Mouse (Mus musculus): ENCODE data around the gene Slc22a18. TPM values are rescaled to one million over a fixed set of nuclear protein-coding genes. Genes with fewer than 3 reads are reported as not detected.
A peak's percentile ranks its signal among the peaks of the same experiment; 100 is the strongest.

The Slc22a18 gene
- total and polyA plus RNA-seq, 3 experiments = 5.8 to 19.8 TPM; not detected in 1

DNA sequence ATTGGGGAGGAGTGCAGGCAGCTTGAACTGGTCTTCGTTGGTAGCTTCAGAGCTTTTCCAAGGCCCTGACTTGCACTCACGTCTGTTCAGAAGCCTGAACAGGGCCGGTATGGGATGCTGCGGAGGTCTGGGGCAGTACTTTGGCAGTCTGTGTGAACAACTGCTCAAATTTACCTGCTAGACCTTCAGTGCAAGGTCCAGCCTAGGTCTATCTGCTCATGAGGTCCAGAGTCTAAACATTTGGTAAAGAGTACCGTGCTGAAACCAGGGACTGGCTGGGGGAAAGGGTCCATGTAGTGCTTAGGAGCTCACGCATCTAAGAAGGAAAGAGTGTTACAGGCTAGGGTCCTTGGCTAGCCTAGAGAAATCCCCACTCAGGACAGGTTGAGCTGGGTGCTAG lies 16.2 kb downstream of the Slc22a18 start:
- TF ChIP-seq MYC (IDR thresholded peaks at IDR 0.05; ENCODE audit: low read depth, low read length) = no peak
- Histone ChIP-seq H3K79me2 (ENCODE audit: control insufficient read depth, insufficient read depth, low read length, poor library complexity) (no peaks in the 10 kb centered on the region), H3K27me3 (ENCODE audit: control insufficient read depth in 1 of 2, insufficient read depth in 2 of 2, low read length in 2 of 2) (no peaks in the 10 kb centered on the region), H3K27ac (ENCODE audit: control insufficient read depth, low read depth, low read length) (no peak overlapping the region), H3K9me3 (replicated peaks; ENCODE audit: insufficient read depth, low read length) (no peaks in the 10 kb centered on the region), H3K36me3 (ENCODE audit: control insufficient read depth in 1 of 2, insufficient read depth in 2 of 2, low read length in 2 of 2) (peaks cover 0 to 15% of the 10 kb centered on the region in 2 experiments; a peak in 2 of 4 replicates), H3K4me3 (ENCODE audit: control insufficient read depth in 1 of 2, insufficient read depth in 1 of 2, low read depth in 2 of 2, low read length in 2 of 2) (no peak overlapping the region), H3K9ac (ENCODE audit: control insufficient read depth, low read depth, low read length, poor library complexity, severe bottlenecking) (no peak overlapping the region), H3K4me1 (ENCODE audit: control insufficient read depth in 1 of 2, insufficient read depth in 2 of 2, low read length in 2 of 2) (peaks cover 13 to 16% of the 10 kb centered on the region in 2 experiments)
- DNase-seq (ENCODE audit: low read depth, low spot score) = no peak

DNA sequence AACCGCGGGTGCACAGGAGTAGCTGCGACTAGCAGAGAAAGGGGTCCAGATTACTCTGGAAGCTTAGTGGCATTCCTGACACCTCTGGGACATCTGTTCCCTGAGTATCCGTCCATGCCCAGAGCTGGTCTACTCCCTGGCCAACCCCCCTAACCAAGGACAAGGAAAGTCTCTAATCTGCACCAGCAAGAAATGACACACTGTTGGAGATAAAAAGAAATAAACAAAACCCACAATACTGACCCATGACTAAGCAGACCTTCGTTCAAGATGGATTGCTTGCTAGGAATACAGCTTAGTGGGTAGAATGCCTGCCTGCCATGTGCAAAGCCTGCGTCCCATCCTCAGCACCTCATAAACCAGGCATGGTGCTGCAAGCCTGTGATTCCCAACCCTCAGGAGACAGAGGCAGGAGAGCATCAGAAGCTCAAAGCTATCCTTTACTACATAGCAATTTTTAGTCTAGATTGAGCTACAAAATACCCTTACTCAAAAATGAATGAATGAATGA lies 20.1 kb downstream of the Slc22a18 start:
- Histone ChIP-seq H3K36me3 (ENCODE audit: control insufficient read depth in 1 of 2, insufficient read depth in 2 of 2, low read length in 2 of 2) (peaks cover 0 to 31% of the 10 kb centered on the region in 2 experiments; a peak in 2 of 4 replicates), H3K27me3 (ENCODE audit: control insufficient read depth in 1 of 2, insufficient read depth in 2 of 2, low read length in 2 of 2) (no peaks in the 10 kb centered on the region), H3K9ac (ENCODE audit: control insufficient read depth, low read depth, low read length, poor library complexity, severe bottlenecking) (no peak overlapping the region), H3K9me3 (replicated peaks; ENCODE audit: insufficient read depth, low read length) (no peaks in the 10 kb centered on the region), H3K79me2 (ENCODE audit: control insufficient read depth, insufficient read depth, low read length, poor library complexity) (no peaks in the 10 kb centered on the region), H3K4me1 (ENCODE audit: control insufficient read depth in 1 of 2, insufficient read depth in 2 of 2, low read length in 2 of 2) (peaks cover 24 to 40% of the 10 kb centered on the region in 2 experiments), H3K4me3 (ENCODE audit: control insufficient read depth in 1 of 2, insufficient read depth in 1 of 2, low read depth in 2 of 2, low read length in 2 of 2) (no peak overlapping the region), H3K27ac (ENCODE audit: control insufficient read depth, low read depth, low read length) (peak overlapping the region; percentile 43; the same call in 1 of the 2 replicates)
- no peak for DNase-seq (ENCODE audit: low read depth, low spot score)
- TF ChIP-seq RCOR1 (IDR thresholded peaks at IDR 0.05; ENCODE audit: low read depth, low read length) (0 out of 2 replicates have a peak, but pooled peaks have one; percentile 25), ELF1 (IDR thresholded peaks at IDR 0.05; ENCODE audit: low read depth, low read length) (no peak), TCF12 (IDR thresholded peaks at IDR 0.05; ENCODE audit: low read depth, low read length) (peak; percentile 66), GABPA (IDR thresholded peaks at IDR 0.05; ENCODE audit: low read depth, low read length) (peak; percentile 43; the same call in 1 of the 2 replicates), MAZ (IDR thresholded peaks at IDR 0.05; ENCODE audit: low read depth, low read length) (0 out of 2 replicates have a peak, but pooled peaks have one; percentile 24), USF1 (IDR thresholded peaks at IDR 0.05; ENCODE audit: low read depth, low read length) (no peak), SIN3A (IDR thresholded peaks at IDR 0.05; ENCODE audit: low read length) (0 out of 2 replicates have a peak, but pooled peaks have one; percentile 32), ETS1 (IDR thresholded peaks at IDR 0.05; ENCODE audit: low read depth, low read length) (peak; percentile 55), EP300 (IDR thresholded peaks at IDR 0.05; ENCODE audit: low read depth in 1 of 2, low read length in 2 of 2) (peak; percentile 55 to 71; a peak in 3 of 4 replicates), GATA1 (IDR thresholded peaks at IDR 0.05; ENCODE audit: low read depth, low read length) (peak; percentile 67; the same call in 1 of the 2 replicates), ZMIZ1 (IDR thresholded peaks at IDR 0.05; ENCODE audit: low read depth, low read length) (no peak), MYB (IDR thresholded peaks at IDR 0.05; ENCODE audit: low read depth, low read length) (no peak), POLR2AphosphoS2 (IDR thresholded peaks at IDR 0.05; ENCODE audit: low read length) (no peak), TAL1 (IDR thresholded peaks at IDR 0.05; ENCODE audit: low read length) (peak; percentile 23; the same call in 1 of the 2 replicates)
